Mouse (Mus musculus): Measurements from ENCODE around the gene Gm13889.

DNA sequence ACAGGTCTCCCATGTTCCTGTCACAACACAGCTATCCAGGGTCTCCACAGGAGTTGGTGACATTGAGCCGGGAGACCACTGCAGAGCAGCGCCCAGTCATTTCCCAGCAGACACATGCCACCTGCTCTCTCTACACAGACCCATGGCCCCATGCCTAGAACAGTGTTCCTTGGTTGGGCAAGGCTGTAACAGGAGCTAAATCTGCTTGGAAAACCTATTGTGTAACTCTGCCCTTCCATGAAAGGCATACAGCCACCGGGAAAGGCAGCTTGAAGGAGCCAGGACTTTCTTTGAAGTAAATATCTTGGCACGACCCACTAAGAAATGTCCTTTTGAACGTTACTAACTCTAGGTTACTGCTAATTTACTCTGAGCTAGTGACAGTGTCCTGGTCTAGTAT lies 47.3 kb downstream of the Gm13889 start:
- TF ChIP-seq CTCF (IDR thresholded peaks at IDR 0.05; ENCODE audit: low read depth) (no peak), EP300 (IDR thresholded peaks at IDR 0.05; ENCODE audit: low read depth) (no peak)

All from liver, postnatal 0 days (tissue).